Mouse (Mus musculus) CD4-positive, CD25-positive, alpha-beta regulatory T cell, adult 4 months (primary cell): ENCODE measurements around the gene Phf3. TPM values are rescaled to one million over a fixed set of nuclear protein-coding genes. Genes with fewer than 3 reads are reported as not detected.
A peak's percentile ranks its signal among the peaks of the same experiment; 100 is the strongest.
"Not testable (repeated sequence)": the region's sequence is repeated elsewhere in the genome, so short reads cannot be mapped to it uniquely, and the experiment has no call there.

ENCODE experiments used
- ATAC-seq: one replicate; pipeline ENCODE4 v1.8.0; 2017
- polyA plus RNA-seq, 2 experiments: library from polyadenylated mRNA; unstranded; fragments of 100-300 nt; shearing (Covaris generic); gene quantifications; one replicate each; pipeline ENCODE4 v1.2.1; 2017

Phf3 gene
- 10 to 100 TPM; 26.9 TPM for polyA plus RNA-seq

DNA sequence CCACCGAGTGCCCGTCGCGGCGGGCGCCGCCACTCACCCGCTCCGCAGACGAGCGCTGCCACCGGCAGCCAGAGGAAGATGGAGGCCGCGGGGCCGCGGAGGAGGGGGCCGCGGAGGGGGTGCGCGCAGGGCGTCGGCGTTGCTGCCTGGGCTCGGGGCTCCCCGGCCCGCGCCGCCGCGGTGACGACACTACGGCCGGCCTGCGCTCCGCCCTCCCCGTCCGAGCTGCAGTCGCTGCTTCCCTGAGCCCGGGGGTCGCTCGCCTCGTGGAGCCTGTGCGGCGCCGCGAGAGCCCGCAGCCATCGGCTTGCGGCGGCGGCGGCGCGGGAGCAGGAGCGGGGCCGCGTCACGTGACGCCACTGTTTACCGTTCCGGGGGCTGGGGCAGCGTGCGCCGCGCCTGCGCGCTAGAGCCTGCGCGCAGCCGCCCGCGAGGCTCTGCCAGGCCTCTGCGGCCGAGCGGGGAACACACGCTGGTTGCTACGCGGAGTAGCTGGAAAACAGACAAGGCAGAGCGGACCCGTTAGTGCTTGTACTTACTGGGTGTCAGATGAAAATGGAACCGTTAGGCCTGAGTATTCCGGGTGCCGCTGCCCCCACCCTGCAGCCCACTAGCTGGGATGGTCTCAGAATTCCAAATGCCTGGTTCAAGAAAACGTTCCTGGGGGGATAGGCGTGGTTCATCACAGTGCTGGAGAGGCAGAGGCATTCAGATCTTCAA lies at the start of gene Phf3:
Gene Phf3, minus strand, starts transcription at position 381 of the 720 bp plus-strand sequence.
- peak; percentile 75 for ATAC-seq

DNA sequence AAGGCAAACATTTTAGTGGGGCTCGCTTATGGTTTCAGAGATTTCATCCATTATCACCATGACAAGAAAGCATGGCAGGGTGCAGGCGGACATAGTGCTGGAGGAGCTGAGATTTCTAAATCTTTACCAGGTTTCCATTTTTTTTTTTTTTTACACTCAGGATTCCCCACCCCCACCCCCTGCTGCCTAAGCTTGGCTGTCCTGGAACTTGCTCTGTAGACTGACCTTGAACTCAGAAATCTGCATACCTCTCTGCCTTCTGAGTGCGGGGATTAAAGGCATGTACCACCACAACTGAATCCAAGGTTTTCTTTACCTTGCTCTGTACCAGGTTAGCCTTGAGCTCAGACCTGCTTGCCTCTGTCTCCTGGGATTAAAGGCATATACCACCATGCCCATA lies 48.5 kb upstream of the Phf3 start:
- ATAC-seq: no peak

DNA sequence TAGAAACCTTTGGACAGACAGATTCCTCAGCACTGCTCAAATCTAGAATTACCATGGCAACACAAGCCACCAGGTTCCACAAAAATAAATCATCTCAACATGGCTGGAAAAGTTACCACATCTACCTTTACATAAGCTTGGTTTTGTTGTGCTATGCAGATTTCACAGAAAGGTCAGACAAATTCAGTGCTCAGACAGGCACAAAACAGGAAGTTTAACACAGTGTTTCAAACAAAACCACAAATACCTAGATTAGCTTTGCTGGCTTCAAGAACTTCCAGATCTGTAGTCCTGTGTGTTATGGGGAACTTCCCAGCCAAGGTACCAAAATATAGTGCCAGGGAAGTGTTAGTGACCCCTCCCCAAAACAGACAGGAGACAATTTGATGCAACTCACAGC lies 47.5 kb upstream of the Phf3 start:
- ATAC-seq: peak; percentile 58

GRCm38 (mm10) chr1:30920620-30921177 lies 47.0 kb upstream of the Phf3 start:
- peak; percentile 83 for ATAC-seq

- no peak for ATAC-seq
Measured at GRCm38 (mm10) chr1:30910172-30910571, 36.5 kb upstream of the Phf3 start.

GRCm38 (mm10) chr1:30908797-30909196 lies 35.1 kb upstream of the Phf3 start:
- no peak for ATAC-seq

DNA sequence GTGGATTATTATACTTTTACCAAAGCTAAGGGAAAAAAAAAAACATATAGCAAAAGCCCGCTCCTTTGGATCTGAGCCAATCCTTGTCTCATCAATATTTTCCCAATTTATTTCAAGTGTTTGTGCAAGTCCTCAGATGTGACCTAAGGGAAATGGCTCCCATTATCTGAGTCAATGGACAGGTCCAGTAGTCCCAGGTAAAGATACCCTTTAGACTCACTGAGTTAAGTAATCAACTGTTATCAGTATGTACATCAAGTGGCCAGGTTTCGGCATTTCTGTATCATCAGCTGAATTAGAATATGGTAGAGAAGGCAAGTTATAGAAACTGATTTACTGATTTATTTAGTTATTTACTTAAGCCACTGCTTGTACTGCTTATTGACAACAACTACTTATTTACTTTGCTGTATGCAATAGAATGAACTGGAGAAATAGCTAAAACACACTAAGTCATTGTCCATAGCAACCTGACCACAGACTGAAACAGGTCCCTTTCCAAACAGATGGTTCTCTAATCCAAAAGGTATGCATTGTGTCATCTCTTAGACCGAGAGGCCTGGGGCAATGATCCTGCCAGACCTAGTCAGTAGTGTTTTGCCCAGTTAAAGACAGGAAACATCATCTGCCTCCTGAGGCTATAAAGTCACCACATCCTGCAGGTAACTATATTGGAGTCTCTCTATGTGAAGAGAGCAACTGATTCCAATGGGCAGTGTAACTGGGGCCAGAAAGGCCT lies 29.9 kb upstream of the Phf3 start:
- ATAC-seq: no peak

DNA sequence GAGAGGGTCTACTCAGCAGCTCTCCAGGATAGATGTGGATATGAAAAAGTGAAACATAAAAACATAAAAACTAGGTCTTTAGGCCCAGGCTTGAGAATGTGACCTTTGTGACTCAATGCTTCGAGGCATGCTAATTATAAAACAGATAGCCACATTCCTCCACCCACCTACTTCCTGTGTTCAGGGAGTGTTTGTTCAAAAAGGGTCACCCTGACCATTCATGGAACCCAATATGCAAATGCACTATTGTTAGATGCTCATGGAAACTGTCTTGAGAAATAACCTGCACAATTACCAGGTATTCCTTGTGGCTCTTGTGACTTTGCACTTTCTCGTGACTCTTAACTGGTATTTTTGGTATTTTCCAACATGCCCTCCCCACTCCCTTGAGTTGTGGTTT lies 25.0 kb upstream of the Phf3 start:
- ATAC-seq: no peak

DNA sequence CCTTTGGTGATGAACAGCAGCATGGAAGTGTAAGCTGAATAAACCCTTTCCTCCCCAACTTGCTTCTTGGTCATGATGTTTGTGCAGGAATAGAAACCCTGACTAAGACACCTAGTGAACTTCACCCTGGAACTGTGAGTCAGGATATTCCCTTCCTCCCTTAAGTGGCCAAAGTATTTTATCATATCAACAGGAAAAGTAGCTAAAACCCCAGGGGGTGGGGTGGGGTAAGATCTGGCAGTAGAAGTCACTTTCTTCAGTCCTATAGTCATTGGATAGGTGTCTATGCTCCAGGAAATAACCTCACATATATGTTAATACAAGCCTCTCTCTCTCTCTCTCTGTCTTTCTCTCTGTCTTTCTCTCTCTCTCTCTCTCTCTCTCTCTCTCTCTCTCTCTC lies 21.6 kb upstream of the Phf3 start:
- not testable (repeated sequence) for ATAC-seq

GRCm38 (mm10) chr1:30883806-30884205 lies 10.1 kb upstream of the Phf3 start:
- ATAC-seq: not testable (repeated sequence)

DNA sequence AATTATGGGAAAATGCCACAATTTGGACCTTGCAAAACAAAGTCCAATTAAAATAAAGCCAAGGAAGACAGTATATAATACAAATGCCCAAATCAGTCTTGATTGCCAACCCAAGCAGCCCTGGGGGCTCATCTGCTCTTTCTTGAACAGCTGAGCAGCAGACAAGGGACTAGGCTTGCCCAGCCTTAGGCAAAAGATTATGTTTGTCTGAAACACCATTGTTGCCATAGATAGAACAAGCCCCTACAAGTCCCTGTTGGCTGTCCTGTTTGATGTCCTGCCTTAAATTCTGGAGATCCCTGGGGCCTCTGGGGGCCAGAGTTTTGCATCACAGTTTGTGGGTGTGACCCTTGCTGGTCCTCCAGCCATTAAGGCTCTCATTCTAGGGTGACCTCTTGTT lies 2.0 kb upstream of the Phf3 start:
- no peak for ATAC-seq

DNA sequence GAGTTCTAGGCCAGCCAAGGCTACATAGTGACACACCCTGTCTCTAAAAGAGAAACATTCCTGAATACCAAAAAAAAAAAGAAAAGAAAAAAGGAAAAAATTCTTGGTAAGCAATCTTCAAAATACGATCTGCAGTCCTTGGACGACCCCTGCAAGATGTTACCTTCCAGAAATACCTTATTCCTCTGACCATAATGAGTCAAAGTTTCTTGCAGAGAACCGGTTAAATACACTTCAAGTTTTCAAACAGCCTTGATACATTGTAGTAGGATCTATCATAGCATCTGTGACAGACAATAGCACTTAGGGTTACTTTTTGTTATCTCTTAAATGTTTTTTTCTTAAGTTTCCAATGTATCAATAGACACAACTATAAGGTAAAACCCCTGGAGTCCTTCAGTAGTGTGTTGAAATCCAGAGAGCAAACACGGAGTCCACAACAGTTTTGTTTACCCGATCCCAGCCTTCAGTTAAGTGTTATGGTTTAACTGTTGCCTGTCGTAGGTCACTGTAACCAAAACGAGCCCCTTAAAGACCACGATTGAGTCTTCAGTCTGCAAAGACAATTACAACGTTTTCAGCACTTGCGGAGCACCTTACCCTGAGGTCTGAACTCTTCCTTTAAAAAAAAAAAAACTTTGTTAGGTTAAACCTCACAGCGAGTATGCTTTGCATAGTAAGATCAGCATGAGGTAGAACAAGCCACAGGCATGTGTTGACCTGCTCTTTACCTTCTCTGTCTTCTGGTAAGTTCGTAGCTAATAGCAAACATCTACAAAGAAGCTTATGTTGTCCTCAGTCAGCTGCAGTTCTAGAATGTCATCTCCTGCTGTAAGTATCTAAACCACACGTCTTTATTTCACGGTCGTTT lies 775 bp upstream of the Phf3 start:
- ATAC-seq: no peak

GRCm38 (mm10) chr1:30872836-30873540 lies 733 bp downstream of the Phf3 start:
- peak; percentile 59 for ATAC-seq

DNA sequence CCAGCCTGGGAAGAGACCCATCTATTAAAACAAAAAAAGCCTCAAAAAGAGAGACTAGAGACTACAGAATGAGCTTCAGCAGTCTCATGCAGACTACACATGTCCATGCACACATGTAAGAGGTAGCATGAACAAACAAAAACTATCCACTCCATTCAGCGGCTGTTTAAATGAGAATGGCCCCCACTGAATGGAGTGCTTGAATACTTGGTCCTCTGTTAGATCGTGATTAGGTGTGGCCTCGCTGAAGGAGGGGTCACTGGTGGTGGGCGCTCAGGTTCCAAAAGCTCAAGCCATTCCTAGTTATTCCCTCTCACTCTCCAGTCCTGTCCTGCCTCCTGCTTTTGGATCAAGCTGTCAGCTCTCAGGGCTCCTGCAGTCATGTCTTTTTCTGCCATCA lies 5.9 kb downstream of the Phf3 start:
- ATAC-seq: no peak

DNA sequence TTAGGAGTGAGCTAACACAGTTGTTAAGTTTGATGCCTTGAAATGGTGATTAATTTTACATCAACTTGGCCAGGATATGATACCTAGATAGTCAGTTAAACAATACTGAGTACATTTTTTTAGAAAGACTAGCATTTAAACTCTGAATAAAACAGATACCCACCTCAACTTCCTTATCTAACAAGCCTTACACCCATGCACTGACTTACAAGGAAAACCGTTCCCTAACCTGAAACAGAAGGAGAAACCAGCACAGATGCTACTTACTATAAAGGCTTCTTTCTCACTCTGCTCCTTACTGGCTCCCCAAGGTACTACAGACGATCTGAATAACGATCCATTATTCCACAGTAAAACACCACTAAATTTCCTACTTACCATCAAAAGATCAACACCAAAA lies 21.2 kb downstream of the Phf3 start:
- no peak for ATAC-seq

DNA sequence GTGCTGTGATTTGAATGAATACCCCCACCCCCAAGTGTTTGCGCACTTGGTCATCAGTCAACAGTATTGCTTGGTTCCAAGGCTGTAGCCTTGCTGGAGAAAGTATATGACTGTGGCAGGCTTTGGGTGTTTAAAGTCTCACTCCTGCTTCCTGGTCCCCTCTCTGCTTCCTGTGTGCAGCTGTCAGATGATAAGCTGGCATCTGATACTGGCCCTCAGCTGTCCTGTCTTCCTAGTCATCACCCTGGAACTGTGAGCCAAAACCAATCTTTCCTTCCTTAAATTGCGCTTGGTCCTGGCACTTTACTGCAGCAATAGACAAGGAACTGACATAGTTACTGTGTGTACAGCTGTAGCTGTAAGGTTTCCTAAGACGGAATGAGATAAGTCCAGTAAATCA lies 21.8 kb downstream of the Phf3 start:
- no peak for ATAC-seq

DNA sequence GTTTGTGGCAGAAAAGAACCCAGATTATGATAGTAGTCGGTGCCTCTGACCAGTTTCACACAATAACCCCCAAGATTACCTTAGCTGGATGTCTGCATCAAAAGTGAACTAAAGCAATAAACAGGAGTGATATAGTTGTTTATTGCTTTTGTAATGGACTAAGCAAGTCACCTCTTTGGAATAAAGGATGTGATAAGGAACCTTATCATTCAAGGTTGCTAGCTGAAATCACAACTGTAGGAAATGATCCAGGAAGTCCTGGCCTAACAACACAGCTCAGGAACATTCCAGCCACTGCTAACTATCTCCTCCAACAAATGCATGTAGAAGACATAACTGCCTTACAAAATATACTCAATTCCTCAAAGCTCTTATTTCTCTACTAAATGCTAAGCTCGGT lies 22.8 kb downstream of the Phf3 start:
- ATAC-seq: no peak

DNA sequence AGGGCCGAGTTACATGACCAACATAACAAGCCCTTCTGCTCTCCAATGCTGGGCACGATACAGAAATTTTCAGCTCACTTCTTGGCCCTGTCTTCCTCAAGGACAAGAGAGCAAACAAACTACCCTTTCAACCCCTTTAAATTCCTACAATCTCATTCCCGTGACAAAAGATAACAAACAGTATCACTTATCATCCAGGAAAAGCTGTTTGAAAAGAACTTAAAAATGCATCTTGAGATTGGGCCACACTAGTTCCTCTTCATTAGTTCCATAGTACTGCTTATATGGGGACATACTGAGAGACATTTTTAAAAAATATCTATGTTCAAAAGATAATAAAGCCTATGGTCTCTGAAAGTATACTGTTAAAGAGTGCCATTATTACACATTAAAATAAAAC lies 23.8 kb downstream of the Phf3 start:
- no peak for ATAC-seq

DNA sequence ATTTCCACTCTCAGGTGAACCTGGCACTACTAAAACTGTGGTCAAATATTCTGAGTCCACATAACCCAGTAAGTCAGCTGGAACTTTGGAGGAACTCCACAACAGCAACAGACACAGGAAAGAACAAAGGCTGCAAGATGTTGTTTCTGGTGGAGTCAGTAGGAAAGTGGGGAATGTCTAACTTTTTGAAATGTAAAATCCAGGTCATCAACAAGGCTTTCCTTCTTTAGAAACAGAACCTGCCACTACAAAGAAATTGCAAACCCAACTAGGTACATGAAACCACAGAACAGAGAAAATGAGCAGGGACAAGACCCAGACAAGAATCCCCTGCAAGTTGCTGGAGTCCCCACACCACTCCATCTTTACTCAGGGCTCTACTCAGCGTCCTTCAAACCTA lies 26.0 kb downstream of the Phf3 start:
- no peak for ATAC-seq

DNA sequence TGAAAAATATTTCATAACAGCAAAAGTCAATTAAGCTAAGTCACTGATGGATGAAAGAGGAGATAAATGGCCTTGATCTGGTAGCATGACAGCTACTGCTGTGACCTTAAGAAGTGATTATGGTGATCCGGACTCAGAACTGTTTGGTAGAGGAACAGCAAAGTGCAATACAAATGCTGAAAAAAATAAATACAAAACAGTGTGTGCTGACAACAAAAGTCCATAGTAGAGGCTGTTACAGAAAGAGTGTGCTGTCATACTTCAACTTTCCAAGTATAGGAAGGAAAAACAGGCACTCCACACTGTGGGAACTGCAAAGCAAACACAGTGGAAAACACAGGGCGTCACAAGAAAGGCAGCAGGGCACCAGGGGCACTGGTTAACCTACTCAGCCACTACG lies 34.1 kb downstream of the Phf3 start:
- no peak for ATAC-seq

- ATAC-seq: no peak
Measured at GRCm38 (mm10) chr1:30835512-30835911, 38.2 kb downstream of the Phf3 start.

GRCm38 (mm10) chr1:30832778-30833177 lies 40.9 kb downstream of the Phf3 start:
- ATAC-seq: no peak
